Mouse (Mus musculus): ENCODE results near the gene Tspan4. TPM values are rescaled to one million over a fixed set of nuclear protein-coding genes. Genes with fewer than 3 reads are reported as not detected.

The Tspan4 gene
- polyA plus RNA-seq, 1 experiment from 2014 or later, result 86.2 TPM

GRCm38 (mm10) chr7:141437178-141438120, 37.6 kb upstream of the Tspan4 start, which contains the start of gene Slc25a22:
TSS of gene Slc25a22 (minus strand) at chr7:141437892.
- Histone ChIP-seq H3K27me3 (replicated peaks; ENCODE audit: control insufficient read depth, insufficient read depth, low read length) (no peaks in the 10 kb centered on the region), H3K4me1 (ENCODE audit: control insufficient read depth, insufficient read depth, low read length) (peaks cover 25% of the 10 kb centered on the region), H3K4me3 (ENCODE audit: low read depth, low read length) (peak within 1 kb of the TSS; percentile 73), H3K4me2 (ENCODE audit: low read depth, low read length) (peak within 1 kb of the TSS; percentile 95), H3K27ac (replicated peaks; ENCODE audit: low read depth, low read length) (peak within 1 kb of the TSS; percentile 52), H3K9ac (ENCODE audit: low read depth, low read length) (peak within 1 kb of the TSS; percentile 77), H3K36me3 (ENCODE audit: control insufficient read depth, insufficient read depth, low read length) (peaks cover 50% of the 10 kb centered on the region), H3K9me3 (ENCODE audit: control insufficient read depth, low read length) (no peaks in the 10 kb centered on the region)
- peak; percentile 85 for ATAC-seq (ENCODE audit: low read depth)
- 6% methylated on average over 47 of the region's 53 CpGs for whole genome bisulfite sequencing
- peak; percentile 90 for DNase-seq (ENCODE audit: low spot score)

- Histone ChIP-seq H3K27ac (replicated peaks; ENCODE audit: low read depth, low read length) (no peak overlapping the region), H3K9ac (ENCODE audit: low read depth, low read length) (no peak overlapping the region), H3K36me3 (ENCODE audit: control insufficient read depth, insufficient read depth, low read length) (peaks cover 41% of the 10 kb centered on the region), H3K27me3 (replicated peaks; ENCODE audit: control insufficient read depth, insufficient read depth, low read length) (no peaks in the 10 kb centered on the region), H3K9me3 (ENCODE audit: control insufficient read depth, low read length) (no peaks in the 10 kb centered on the region), H3K4me3 (ENCODE audit: low read depth, low read length) (no peak overlapping the region), H3K4me2 (ENCODE audit: low read depth, low read length) (no peak overlapping the region), H3K4me1 (ENCODE audit: control insufficient read depth, insufficient read depth, low read length) (peaks cover 34% of the 10 kb centered on the region)
- WGBS, result 88% methylated on average over 12 of the region's 12 CpGs
- ATAC-seq (ENCODE audit: low read depth) (no peak), DNase-seq (ENCODE audit: low spot score) (no peak)
Observed at GRCm38 (mm10) chr7:141438201-141438968, 36.7 kb upstream of the Tspan4 start.

GRCm38 (mm10) chr7:141439140-141439679, 35.8 kb upstream of the Tspan4 start:
- Histone ChIP-seq H3K27me3 (replicated peaks; ENCODE audit: control insufficient read depth, insufficient read depth, low read length) (no peaks in the 10 kb centered on the region), H3K4me1 (ENCODE audit: control insufficient read depth, insufficient read depth, low read length) (peaks cover 33% of the 10 kb centered on the region), H3K4me2 (ENCODE audit: low read depth, low read length) (no peak overlapping the region), H3K9me3 (ENCODE audit: control insufficient read depth, low read length) (no peaks in the 10 kb centered on the region), H3K4me3 (ENCODE audit: low read depth, low read length) (no peak overlapping the region), H3K9ac (ENCODE audit: low read depth, low read length) (no peak overlapping the region), H3K36me3 (ENCODE audit: control insufficient read depth, insufficient read depth, low read length) (peaks cover 36% of the 10 kb centered on the region), H3K27ac (replicated peaks; ENCODE audit: low read depth, low read length) (no peak overlapping the region)
- ATAC-seq (ENCODE audit: low read depth) (no peak), DNase-seq (ENCODE audit: low spot score) (no peak)
- WGBS, result 96% methylated on average over 10 of the region's 10 CpGs

GRCm38 (mm10) chr7:141439811-141440210, 35.2 kb upstream of the Tspan4 start:
- H3K4me1 ChIP-seq (ENCODE audit: control insufficient read depth, insufficient read depth, low read length), result peaks cover 32% of the 10 kb centered on the region

GRCm38 (mm10) chr7:141440613-141441012, 34.4 kb upstream of the Tspan4 start:
- Histone ChIP-seq H3K4me1 (ENCODE audit: control insufficient read depth, insufficient read depth, low read length) (peaks cover 28% of the 10 kb centered on the region), H3K9me3 (ENCODE audit: control insufficient read depth, low read length) (no peaks in the 10 kb centered on the region)
- DNase-seq (ENCODE audit: low spot score), result peak; percentile 61

More at GRCm38 (mm10) chr7:141439811-141440210, 35.2 kb upstream of the Tspan4 start:
- H3K4me3 ChIP-seq (ENCODE audit: low read depth, low read length), result no peak overlapping the region
- ATAC-seq (ENCODE audit: low read depth), result no peak
- H3K36me3 ChIP-seq (ENCODE audit: control insufficient read depth, insufficient read depth, low read length), result peaks cover 36% of the 10 kb centered on the region
- H3K9ac ChIP-seq (ENCODE audit: low read depth, low read length), result no peak overlapping the region
- no peak for DNase-seq (ENCODE audit: low spot score)
- WGBS, result 90% methylated on average over 8 of the region's 11 CpGs
- H3K4me2 ChIP-seq (ENCODE audit: low read depth, low read length), result no peak overlapping the region
- no peaks in the 10 kb centered on the region for H3K27me3 ChIP-seq (replicated peaks; ENCODE audit: control insufficient read depth, insufficient read depth, low read length)
- no peaks in the 10 kb centered on the region for H3K9me3 ChIP-seq (ENCODE audit: control insufficient read depth, low read length)
- no peak overlapping the region for H3K27ac ChIP-seq (replicated peaks; ENCODE audit: low read depth, low read length)

GRCm38 (mm10) chr7:141441460-141441859, 33.6 kb upstream of the Tspan4 start:
- H3K36me3 ChIP-seq (ENCODE audit: control insufficient read depth, insufficient read depth, low read length), result peaks cover 36% of the 10 kb centered on the region
- no peaks in the 10 kb centered on the region for H3K27me3 ChIP-seq (replicated peaks; ENCODE audit: control insufficient read depth, insufficient read depth, low read length)
- ATAC-seq (ENCODE audit: low read depth) (no peak), DNase-seq (ENCODE audit: low spot score) (no peak)
- no peak overlapping the region for H3K27ac ChIP-seq (replicated peaks; ENCODE audit: low read depth, low read length)
- H3K4me3 ChIP-seq (ENCODE audit: low read depth, low read length), result no peak overlapping the region
- 88% methylated on average over 9 of the region's 9 CpGs for WGBS
- H3K4me1 ChIP-seq (ENCODE audit: control insufficient read depth, insufficient read depth, low read length), result peaks cover 22% of the 10 kb centered on the region
- no peaks in the 10 kb centered on the region for H3K9me3 ChIP-seq (ENCODE audit: control insufficient read depth, low read length)
- 0 out of 2 replicates have a peak overlapping the region, but pooled peaks have one; percentile 45 for H3K9ac ChIP-seq (ENCODE audit: low read depth, low read length)
- no peak overlapping the region for H3K4me2 ChIP-seq (ENCODE audit: low read depth, low read length)

More at GRCm38 (mm10) chr7:141440613-141441012, 34.4 kb upstream of the Tspan4 start:
- no peaks in the 10 kb centered on the region for H3K27me3 ChIP-seq (replicated peaks; ENCODE audit: control insufficient read depth, insufficient read depth, low read length)
- WGBS, result 24% methylated on average over 6 of the region's 6 CpGs
- no peak overlapping the region for H3K4me2 ChIP-seq (ENCODE audit: low read depth, low read length)
- H3K36me3 ChIP-seq (ENCODE audit: control insufficient read depth, insufficient read depth, low read length), result peaks cover 36% of the 10 kb centered on the region
- no peak overlapping the region for H3K27ac ChIP-seq (replicated peaks; ENCODE audit: low read depth, low read length)
- no peak overlapping the region for H3K4me3 ChIP-seq (ENCODE audit: low read depth, low read length)
- no peak overlapping the region for H3K9ac ChIP-seq (ENCODE audit: low read depth, low read length)
- no peak for ATAC-seq (ENCODE audit: low read depth)

- H3K9ac ChIP-seq (ENCODE audit: low read depth, low read length), result peak overlapping the region; percentile 45
Observed at GRCm38 (mm10) chr7:141442199-141442598, 32.8 kb upstream of the Tspan4 start.

More at GRCm38 (mm10) chr7:141442199-141442598, 32.8 kb upstream of the Tspan4 start:
- Histone ChIP-seq H3K4me2 (ENCODE audit: low read depth, low read length) (peak overlapping the region; percentile 67), H3K27me3 (replicated peaks; ENCODE audit: control insufficient read depth, insufficient read depth, low read length) (no peaks in the 10 kb centered on the region), H3K9me3 (ENCODE audit: control insufficient read depth, low read length) (no peaks in the 10 kb centered on the region), H3K36me3 (ENCODE audit: control insufficient read depth, insufficient read depth, low read length) (peaks cover 36% of the 10 kb centered on the region), H3K4me3 (ENCODE audit: low read depth, low read length) (no peak overlapping the region; the same call in 1 of the 2 replicates), H3K4me1 (ENCODE audit: control insufficient read depth, insufficient read depth, low read length) (peaks cover 15% of the 10 kb centered on the region), H3K27ac (replicated peaks; ENCODE audit: low read depth, low read length) (no peak overlapping the region)
- no peak for ATAC-seq (ENCODE audit: low read depth)
- WGBS, result 87% methylated on average over 11 of the region's 13 CpGs
- no peak for DNase-seq (ENCODE audit: low spot score)
